Mouse (Mus musculus): ENCODE measurements around the gene Hes3. TPM values are rescaled to one million over a fixed set of nuclear protein-coding genes. Genes with fewer than 3 reads are reported as not detected.

Hes3 gene
- polyA plus RNA-seq, 1 experiment from 2014 or later: not detected

DNA sequence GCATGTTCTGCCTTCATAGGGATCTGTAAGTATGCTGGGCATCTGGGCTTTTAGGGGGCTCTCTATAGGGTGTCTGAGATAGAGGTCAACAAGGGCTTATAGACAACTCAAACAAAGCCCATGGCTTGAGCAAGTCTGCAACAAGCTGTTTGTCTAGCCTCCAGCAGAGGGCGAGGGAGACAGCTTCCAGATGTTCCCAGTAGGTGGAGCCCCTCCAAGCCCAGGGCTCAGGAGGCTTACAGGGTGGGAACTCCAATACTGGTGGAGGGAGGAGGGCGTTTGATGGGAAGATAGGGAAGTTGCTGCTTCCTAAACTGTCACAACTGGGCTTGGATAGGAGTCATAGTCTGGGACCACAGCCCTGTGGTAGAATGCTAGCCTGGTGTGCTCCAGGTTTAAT is 41.5 kb upstream of the Hes3 start:
- ATAC-seq (replicated peaks; ENCODE audit: low FRiP score, low read depth) (0 out of 2 replicates have a peak, but pooled peaks have one; percentile 30), DNase-seq (ENCODE audit: low spot score) (peak; percentile 81)
- Histone ChIP-seq H3K9me3 (replicated peaks; ENCODE audit: low read length) (no peaks in the 10 kb centered on the region), H3K27ac (no peak overlapping the region), H3K9ac (ENCODE audit: low read depth, low read length) (no peak overlapping the region), H3K4me3 (replicated peaks; ENCODE audit: low read depth, low read length) (no peak overlapping the region), H3K4me2 (ENCODE audit: low read length) (no peak overlapping the region), H3K4me1 (replicated peaks; ENCODE audit: insufficient read depth, low read length) (no peaks in the 10 kb centered on the region), H3K36me3 (ENCODE audit: insufficient read depth, low read length) (peaks cover 51% of the 10 kb centered on the region), H3K27me3 (ENCODE audit: insufficient read depth, low read length) (no peaks in the 10 kb centered on the region)
- WGBS: 35% methylated on average over 2 of the region's 2 CpGs
- peak; percentile 98 for TF ChIP-seq CTCF (IDR thresholded peaks at IDR 0.05; ENCODE audit: low read depth)

DNA sequence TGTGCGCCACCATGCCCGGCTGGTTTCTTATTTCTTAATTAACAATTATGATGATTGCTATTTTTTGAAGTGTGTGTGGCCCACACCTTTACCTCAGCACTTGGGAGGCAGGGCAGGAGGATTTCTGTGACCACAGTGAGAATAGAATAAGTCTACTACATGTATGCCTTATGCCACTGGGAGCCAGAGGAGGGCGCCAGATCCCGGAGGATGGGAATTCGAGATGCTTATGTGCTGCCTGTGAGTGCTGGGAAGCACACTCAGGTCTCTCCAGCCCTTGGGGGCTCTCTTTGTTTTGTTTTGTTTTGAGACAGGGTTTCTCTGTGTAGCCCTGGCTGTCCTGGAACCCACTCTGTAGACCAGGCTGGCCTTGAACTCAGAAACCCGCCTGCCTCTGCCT is 37.2 kb upstream of the Hes3 start:
- no peak for DNase-seq (ENCODE audit: low spot score)
- 87% methylated on average over 6 of the region's 6 CpGs for WGBS

DNA sequence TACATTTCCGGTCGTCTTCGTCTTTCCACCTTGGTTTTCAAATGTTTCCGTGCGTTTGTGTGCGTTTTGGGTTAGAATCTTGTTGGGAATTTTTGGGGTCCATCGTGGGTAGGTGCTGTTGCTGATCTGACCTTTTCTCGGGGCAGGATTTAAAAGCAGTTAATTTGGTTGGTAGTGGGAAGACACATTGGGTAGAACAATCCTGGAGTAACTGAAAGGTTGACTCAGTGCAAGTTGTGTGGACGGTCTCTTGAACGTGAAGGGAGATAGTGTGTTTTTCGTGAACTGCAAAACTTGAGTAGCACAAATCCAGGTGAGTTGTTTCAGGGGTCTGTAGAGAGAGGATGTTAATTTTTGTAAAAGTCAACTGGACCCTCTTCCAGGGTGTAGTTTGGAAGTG is 35.1 kb upstream of the Hes3 start:
- peaks cover 23% of the 10 kb centered on the region for H3K36me3 ChIP-seq (ENCODE audit: insufficient read depth, low read length)
- WGBS: under 1% methylated on average over 11 of the region's 11 CpGs
- no peaks in the 10 kb centered on the region for H3K9me3 ChIP-seq (replicated peaks; ENCODE audit: low read length)
- H3K27ac ChIP-seq: no peak overlapping the region
- no peaks in the 10 kb centered on the region for H3K27me3 ChIP-seq (ENCODE audit: insufficient read depth, low read length)
- DNase-seq (ENCODE audit: low spot score): no peak
- H3K4me2 ChIP-seq (ENCODE audit: low read length): peak overlapping the region; percentile 84
- no peak for ATAC-seq (replicated peaks; ENCODE audit: low FRiP score, low read depth)
- H3K9ac ChIP-seq (ENCODE audit: low read depth, low read length): peak overlapping the region; percentile 85
- no peak for TF ChIP-seq CTCF (IDR thresholded peaks at IDR 0.05; ENCODE audit: low read depth)
- peak overlapping the region; percentile 93 for H3K4me3 ChIP-seq (replicated peaks; ENCODE audit: low read depth, low read length)
- H3K4me1 ChIP-seq (replicated peaks; ENCODE audit: insufficient read depth, low read length): peaks cover 7% of the 10 kb centered on the region; the same call in 1 of the 2 replicates

More for the DNA sequence above, 37.2 kb upstream of the Hes3 start:
- Histone ChIP-seq H3K27me3 (ENCODE audit: insufficient read depth, low read length) (no peaks in the 10 kb centered on the region), H3K9me3 (replicated peaks; ENCODE audit: low read length) (no peaks in the 10 kb centered on the region), H3K4me2 (ENCODE audit: low read length) (no peak overlapping the region), H3K4me3 (replicated peaks; ENCODE audit: low read depth, low read length) (no peak overlapping the region), H3K36me3 (ENCODE audit: insufficient read depth, low read length) (peaks cover 34% of the 10 kb centered on the region), H3K9ac (ENCODE audit: low read depth, low read length) (no peak overlapping the region), H3K4me1 (replicated peaks; ENCODE audit: insufficient read depth, low read length) (peaks cover 7% of the 10 kb centered on the region; the same call in 1 of the 2 replicates), H3K27ac (no peak overlapping the region)
- TF ChIP-seq CTCF (IDR thresholded peaks at IDR 0.05; ENCODE audit: low read depth): peak; percentile 58; the same call in 1 of the 2 replicates
- no peak for ATAC-seq (replicated peaks; ENCODE audit: low FRiP score, low read depth)

DNA sequence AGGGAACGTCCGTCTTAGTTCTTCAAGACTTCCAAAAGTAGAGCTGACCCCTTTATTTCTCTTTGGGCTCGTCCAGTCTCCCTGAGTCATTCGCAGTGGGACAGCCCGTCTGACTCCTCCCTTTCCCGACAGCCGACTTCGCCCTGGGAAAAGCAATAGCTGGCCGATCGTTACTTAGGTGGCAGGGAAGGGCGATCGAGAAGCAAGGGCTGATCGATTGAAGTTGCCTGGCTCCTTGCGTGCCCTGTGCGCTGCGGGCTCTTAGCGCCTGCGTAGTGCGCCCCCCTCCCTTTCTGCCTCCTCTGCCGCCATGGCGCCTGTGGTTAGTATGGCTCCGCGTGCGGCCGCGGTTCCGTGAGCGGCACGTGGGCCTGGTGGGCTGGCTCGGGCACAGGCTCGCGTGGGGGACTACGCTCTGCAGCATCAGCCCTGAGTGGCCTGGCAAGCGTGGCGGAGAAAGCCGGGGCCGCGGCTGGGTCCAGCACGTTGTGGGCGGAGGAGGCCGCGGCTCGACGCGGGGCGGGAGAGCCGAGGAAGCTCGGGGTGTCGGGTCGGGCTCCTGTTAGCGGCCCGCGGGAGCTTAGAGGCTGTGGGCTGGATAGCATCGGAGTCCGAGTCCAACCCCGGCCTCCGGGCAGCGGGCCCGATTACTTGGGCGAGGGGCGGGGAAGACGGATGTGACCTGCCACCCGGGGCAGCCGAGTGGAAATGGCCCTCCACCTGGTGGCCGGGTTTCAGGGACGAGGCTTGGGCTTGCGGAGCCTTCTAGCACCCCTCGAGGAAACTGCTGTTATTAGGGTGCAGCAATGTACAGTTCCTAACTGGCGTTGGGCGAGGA is 34.3 kb upstream of the Hes3 start, which contains the start of gene Rpl22:
Gene Rpl22, plus strand, starts transcription at position 169 of the 838 bp plus-strand sequence.
- Histone ChIP-seq H3K9me3 (replicated peaks; ENCODE audit: low read length) (no peaks in the 10 kb centered on the region), H3K4me2 (ENCODE audit: low read length) (peak within 1 kb of the TSS; percentile 84), H3K4me3 (replicated peaks; ENCODE audit: low read depth, low read length) (peak within 1 kb of the TSS; percentile 93), H3K4me1 (replicated peaks; ENCODE audit: insufficient read depth, low read length) (peaks cover 7% of the 10 kb centered on the region; the same call in 1 of the 2 replicates), H3K36me3 (ENCODE audit: insufficient read depth, low read length) (peaks cover 18% of the 10 kb centered on the region), H3K9ac (ENCODE audit: low read depth, low read length) (peak within 1 kb of the TSS; percentile 85), H3K27ac (peak within 1 kb of the TSS; percentile 63; the same call in 1 of the 2 replicates), H3K27me3 (ENCODE audit: insufficient read depth, low read length) (no peaks in the 10 kb centered on the region)
- under 1% methylated on average over 70 of the region's 70 CpGs for WGBS
- ATAC-seq (replicated peaks; ENCODE audit: low FRiP score, low read depth) (peak; percentile 95), DNase-seq (ENCODE audit: low spot score) (peak; percentile 100)
- peak; percentile 46 for TF ChIP-seq CTCF (IDR thresholded peaks at IDR 0.05; ENCODE audit: low read depth)

DNA sequence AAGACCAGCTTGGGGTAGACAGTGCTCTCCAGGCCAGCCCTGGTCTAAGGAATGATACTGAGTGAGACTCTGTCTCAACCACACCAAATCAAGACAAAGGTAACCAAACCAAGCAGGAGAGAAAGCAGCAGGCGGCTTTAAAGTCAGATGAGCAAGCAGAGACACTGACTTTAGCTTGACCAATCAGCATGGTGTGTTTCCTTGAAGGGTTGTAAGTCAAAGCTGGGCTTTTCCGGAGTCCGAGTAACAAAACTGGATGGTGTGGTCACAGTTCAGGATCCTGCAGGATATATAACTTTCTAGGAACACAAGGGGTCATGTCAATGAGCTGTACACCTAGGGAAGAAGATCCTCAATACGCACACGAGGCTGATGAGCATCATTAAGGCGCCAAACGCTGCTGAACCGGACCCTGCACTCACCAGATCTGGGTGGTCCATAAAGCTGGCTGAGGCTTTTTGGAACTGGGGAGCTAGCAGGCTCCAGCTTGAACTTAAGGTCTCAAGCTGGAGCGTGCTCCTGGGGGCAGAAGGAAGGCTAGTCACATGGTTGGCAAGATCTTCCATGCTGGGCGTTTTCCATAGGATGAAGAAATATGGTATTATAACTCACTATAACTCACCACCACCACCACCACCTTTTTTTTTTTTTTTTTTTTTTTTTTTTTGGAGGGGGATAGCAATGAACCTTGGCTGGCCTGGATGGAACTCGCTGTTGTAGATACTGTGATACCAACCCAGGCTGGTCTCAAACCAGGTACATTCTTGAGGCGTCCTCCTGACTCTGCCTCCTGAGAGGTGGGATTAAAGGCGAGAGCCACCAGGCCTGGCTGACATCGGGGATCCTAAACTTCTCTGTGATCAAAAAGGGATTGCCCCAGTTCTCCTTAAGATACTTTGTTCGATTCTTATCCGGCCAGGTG is 33.4 kb upstream of the Hes3 start:
- H3K4me3 ChIP-seq (replicated peaks; ENCODE audit: low read depth, low read length): peak overlapping the region; percentile 93
- no peaks in the 10 kb centered on the region for H3K27me3 ChIP-seq (ENCODE audit: insufficient read depth, low read length)
- peak overlapping the region; percentile 84; the same call in 1 of the 2 replicates for H3K4me2 ChIP-seq (ENCODE audit: low read length)
- H3K27ac ChIP-seq: no peak overlapping the region
- WGBS: 51% methylated on average over 16 of the region's 16 CpGs
- no peak for DNase-seq (ENCODE audit: low spot score)
- no peak for TF ChIP-seq CTCF (IDR thresholded peaks at IDR 0.05; ENCODE audit: low read depth)
- peaks cover 7% of the 10 kb centered on the region; the same call in 1 of the 2 replicates for H3K4me1 ChIP-seq (replicated peaks; ENCODE audit: insufficient read depth, low read length)
- H3K36me3 ChIP-seq (ENCODE audit: insufficient read depth, low read length): peaks cover 11% of the 10 kb centered on the region; the same call in 1 of the 2 replicates
- H3K9me3 ChIP-seq (replicated peaks; ENCODE audit: low read length): no peaks in the 10 kb centered on the region
- 0 out of 2 replicates have a peak, but pooled peaks have one; percentile 11 for ATAC-seq (replicated peaks; ENCODE audit: low FRiP score, low read depth)
- H3K9ac ChIP-seq (ENCODE audit: low read depth, low read length): no peak overlapping the region

DNA sequence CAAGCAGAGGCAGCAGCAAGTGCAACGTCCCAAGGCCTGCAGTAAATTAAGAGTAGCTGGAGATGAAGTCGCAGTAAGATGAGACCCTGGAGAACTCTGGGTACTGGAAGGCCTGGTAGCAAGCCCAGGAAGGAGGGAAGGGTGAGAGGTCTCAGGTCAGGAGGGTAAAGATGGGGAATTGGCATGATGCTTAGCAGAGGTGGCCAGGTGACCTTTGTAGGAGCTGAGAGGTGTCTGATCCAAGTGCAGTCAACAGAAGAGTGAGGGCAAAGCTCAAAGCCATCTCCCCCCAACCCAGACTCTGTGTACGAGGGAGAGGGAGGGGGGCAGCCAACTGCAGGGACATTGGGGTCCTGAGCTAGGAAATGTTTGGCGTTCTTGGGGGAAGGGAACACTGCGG is 30.0 kb upstream of the Hes3 start:
- WGBS: 34% methylated on average over 5 of the region's 5 CpGs
- Histone ChIP-seq H3K9me3 (replicated peaks; ENCODE audit: low read length) (no peaks in the 10 kb centered on the region), H3K9ac (ENCODE audit: low read depth, low read length) (no peak overlapping the region), H3K4me1 (replicated peaks; ENCODE audit: insufficient read depth, low read length) (peaks cover 7% of the 10 kb centered on the region; the same call in 1 of the 2 replicates), H3K27me3 (ENCODE audit: insufficient read depth, low read length) (0 out of 2 replicates have a peak, but pooled peaks cover 6% of the 10 kb centered on the region), H3K4me3 (replicated peaks; ENCODE audit: low read depth, low read length) (no peak overlapping the region), H3K4me2 (ENCODE audit: low read length) (no peak overlapping the region), H3K27ac (no peak overlapping the region), H3K36me3 (ENCODE audit: insufficient read depth, low read length) (no peaks in the 10 kb centered on the region)
- ATAC-seq (replicated peaks; ENCODE audit: low FRiP score, low read depth): no peak
- TF ChIP-seq CTCF (IDR thresholded peaks at IDR 0.05; ENCODE audit: low read depth): no peak
- DNase-seq (ENCODE audit: low spot score): no peak
